Mouse (Mus musculus): ENCODE measurements at regions not wholly inside any gene's neighbourhood (a gene's known extent, or its start where the extent isn't known, plus 50 kb on each side); places are given as distances from the start of the nearest gene placed in this dataset.

- DNase-seq (ENCODE audit: low spot score): no peak
Observed at GRCm38 (mm10) chr1:73341911-73342310, 326.2 kb upstream of the Tnp1 start.

GRCm38 (mm10) chr1:73337401-73337800 is 321.7 kb upstream of the Tnp1 start:
- DNase-seq (ENCODE audit: low spot score): no peak

GRCm38 (mm10) chr1:73309556-73309955 is 293.8 kb upstream of the Tnp1 start:
- no peak for DNase-seq (ENCODE audit: low spot score)

GRCm38 (mm10) chr1:73308420-73308819 is 292.7 kb upstream of the Tnp1 start:
- no peak for DNase-seq (ENCODE audit: low spot score)

GRCm38 (mm10) chr1:73307194-73307593 is 291.5 kb upstream of the Tnp1 start:
- DNase-seq (ENCODE audit: low spot score): no peak

GRCm38 (mm10) chr1:73299978-73300688 is 284.4 kb upstream of the Tnp1 start:
- no peak for DNase-seq (ENCODE audit: low spot score)

DNA sequence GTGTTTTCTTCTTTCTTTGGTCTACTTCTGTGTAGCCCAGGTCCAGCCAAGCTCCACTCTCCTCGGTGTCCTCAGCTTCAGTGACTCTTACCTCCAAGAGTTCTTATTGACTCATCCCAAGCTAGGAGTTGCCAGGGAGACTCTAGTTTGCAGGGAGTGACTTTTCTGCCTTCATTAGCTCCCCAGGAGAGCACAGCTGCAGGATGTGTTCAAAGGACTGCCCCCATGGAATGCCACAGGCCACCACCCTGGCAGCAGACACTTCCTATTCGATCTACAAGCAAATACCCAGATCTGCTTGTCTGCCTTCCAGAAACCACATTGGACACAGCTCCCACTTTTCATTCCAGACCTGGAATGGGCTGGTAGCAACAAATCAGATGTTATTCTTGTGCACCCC is 269.6 kb upstream of the Tnp1 start:
- no peak for DNase-seq (ENCODE audit: low spot score)

DNA sequence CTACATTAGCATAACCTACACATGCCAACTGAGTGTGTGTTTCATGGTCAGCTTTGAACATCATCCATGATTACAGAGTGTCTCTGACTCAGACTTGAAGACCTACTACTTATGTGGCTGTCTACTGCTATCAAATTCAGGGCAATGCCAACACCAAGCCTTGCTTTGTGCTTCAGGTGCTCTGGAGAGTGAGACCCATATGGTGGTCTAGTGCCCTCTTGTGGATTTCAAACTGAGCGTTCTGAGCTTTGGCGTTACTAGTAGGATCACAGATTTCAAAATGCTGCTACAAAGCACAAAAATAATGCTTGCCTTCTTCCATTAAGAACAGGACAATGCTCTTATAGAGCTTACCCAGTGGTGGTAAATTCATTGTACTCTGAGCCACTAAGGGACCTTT is 258.8 kb upstream of the Tnp1 start:
- DNase-seq (ENCODE audit: low spot score): peak; percentile 11

DNA sequence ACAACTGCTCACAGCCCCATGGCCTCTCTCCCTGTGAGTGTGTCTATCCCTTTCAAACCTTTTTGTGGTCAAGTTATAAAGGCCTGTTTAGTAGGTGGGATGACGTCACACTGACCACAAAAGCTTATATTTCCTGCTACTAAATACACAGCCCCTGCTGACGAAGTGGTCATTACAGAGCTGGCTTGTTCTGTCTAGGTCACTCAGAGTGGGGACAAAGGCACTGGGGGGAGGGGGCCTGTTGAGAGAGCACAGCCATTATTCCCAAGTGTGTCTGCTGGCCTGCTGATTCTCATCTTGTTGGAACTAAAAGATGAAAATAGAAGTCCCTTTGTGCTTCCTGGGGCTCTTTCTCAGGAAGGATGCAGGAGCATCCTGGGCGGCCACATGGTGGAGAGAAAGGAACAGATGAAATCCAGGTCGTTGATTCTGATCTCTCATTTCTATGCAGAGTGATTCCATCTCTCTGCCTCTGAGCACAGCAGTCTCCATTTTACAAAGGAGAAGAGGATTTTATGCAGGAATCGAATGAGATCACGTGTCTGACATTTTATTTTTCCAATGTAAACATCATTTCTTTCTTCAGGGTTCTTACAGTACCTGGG is 255.2 kb upstream of the Tnp1 start:
- DNase-seq (ENCODE audit: low spot score): no peak

- no peak for DNase-seq (ENCODE audit: low spot score)
Observed at GRCm38 (mm10) chr1:73269051-73269755, 253.5 kb upstream of the Tnp1 start.

- peak; percentile 9 for DNase-seq (ENCODE audit: low spot score)
Observed at GRCm38 (mm10) chr1:73265009-73265408, 249.3 kb upstream of the Tnp1 start.

- no peak for DNase-seq (ENCODE audit: low spot score)
Observed at GRCm38 (mm10) chr1:73264245-73264644, 248.5 kb upstream of the Tnp1 start.

DNA sequence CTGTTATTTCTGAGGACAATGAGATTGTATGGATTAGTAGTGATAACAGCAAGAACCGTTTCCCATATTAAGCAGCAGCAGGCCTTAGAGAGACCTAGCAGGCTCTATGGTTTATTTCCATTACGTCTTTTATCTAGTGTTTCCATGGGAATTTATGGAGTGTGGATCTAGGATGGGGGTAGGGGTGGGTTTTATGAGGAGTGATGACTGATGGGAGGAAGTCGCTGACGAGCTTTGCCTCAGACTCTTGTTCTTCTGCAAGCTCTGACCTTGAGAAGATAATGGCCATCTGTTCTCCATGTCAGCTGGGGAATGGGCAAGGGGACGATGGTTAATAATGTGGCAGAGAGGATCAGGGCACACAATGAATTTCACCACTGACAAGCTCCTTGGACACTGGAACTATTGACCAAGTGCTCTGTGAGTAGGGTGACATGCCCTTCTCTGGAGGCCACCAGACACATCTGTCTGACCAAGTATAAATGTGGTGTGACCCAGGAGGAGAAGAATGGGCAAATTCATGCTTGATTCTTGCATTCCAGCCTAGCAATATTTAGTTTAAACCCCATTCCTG is 243.9 kb upstream of the Tnp1 start:
- DNase-seq (ENCODE audit: low spot score): no peak

DNA sequence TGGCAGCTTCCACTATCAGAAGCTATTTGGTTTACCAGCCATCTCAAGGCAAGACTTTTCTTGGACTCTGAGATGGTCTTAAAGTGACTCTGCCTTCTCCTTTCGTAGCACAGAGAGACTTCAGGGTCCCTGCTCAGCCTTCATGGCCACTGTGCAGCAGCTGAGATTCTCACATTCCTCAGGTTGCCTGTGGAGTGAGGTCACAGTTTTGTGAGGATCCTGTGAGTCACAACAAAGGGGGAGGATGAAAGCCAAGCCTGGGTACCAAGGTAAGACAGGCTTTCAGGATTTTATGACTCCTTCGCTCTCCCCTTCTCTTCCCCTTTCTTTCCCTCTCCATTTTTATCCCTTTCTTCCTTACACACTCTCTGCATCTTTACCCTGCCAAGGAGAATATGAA is 241.6 kb upstream of the Tnp1 start:
- DNase-seq (ENCODE audit: low spot score): no peak

DNA sequence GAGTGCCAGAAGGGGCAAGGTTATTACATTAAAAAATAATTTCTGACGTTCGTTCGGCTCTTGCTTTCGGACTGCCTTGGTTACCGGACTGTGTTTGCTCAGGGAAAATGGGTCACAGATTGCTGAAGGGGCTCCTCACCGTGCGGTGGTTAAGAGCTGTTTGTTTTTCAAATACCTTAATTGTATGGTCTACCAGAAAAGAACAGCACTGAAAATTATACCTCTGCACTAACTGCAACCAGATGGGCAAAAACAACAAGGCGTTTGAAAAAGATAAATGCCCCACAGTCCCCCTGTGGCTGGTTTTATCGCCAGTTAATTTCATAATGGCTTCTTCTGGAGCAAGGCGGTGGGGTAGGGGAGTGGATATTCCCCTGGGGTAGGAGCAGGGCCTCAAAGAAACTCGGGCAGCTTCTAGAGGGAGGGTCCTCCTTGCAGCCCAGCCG is 236.2 kb upstream of the Tnp1 start:
- no peak for DNase-seq (ENCODE audit: low spot score)

DNA sequence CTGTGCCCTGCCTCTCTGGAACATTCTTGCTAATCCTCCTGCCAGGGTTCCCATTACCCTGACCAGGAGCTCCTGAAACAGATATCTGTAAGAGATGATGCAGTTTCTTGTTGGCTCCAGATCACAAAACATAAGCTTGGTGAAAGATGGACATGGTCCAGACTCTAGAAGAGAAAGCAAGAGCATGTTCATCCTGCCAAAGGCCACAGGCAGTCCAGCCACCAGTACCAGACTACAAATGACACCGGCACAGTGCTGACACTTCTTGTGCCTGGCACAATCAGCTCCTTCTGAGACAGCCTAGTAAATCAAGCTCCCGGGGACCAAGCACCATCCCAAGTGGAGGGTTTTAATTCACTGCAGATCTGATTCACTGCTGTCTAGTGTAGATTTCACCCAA is 228.3 kb upstream of the Tnp1 start:
- DNase-seq (ENCODE audit: low spot score): no peak

DNA sequence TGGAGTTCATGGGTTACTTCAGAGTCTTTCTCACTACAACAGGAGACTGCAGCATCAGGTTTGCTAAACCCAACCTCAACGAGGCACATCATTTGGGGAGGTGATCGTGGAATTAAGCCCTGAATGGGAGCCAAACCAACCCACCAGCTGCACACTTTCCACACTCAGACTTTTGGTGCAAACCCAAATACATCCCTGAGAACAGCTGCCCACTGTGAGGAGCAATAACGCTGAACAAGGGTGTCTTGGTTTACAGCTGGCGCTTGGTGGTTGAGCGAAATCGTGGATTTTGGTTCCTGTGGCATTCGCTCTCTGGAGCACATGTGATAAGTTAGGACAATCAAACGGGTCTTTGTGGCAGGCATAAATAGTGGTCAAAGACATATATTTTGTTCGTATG is 226.6 kb upstream of the Tnp1 start:
- no peak for DNase-seq (ENCODE audit: low spot score)

- no peak for DNase-seq (ENCODE audit: low spot score)
Observed at GRCm38 (mm10) chr1:73236867-73237266, 221.2 kb upstream of the Tnp1 start.

- DNase-seq (ENCODE audit: low spot score): no peak
Observed at GRCm38 (mm10) chr1:73233636-73234035, 217.9 kb upstream of the Tnp1 start.

- no peak for DNase-seq (ENCODE audit: low spot score)
Observed at GRCm38 (mm10) chr1:73233041-73233440, 217.3 kb upstream of the Tnp1 start.

GRCm38 (mm10) chr1:73230611-73231010 is 214.9 kb upstream of the Tnp1 start:
- DNase-seq (ENCODE audit: low spot score): no peak

DNA sequence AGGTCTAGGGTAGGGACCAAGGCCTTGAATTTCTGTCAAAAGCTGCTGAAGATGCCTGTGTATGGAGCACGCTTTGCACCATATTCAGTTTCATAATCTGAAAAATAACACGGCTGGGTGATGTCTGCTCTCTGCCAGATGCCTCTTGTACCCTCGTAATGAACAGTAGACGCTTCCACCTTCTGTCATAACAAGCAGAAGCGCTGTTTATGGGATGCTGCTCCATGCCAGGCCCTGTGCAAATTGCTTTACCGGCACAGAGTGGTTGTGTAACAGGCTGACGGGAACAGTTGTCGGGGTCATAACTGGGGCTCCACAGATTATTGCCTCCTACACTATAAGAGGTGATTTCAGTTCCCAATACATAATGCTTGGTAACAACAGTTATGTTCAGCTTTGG is 211.5 kb upstream of the Tnp1 start:
- no peak for DNase-seq (ENCODE audit: low spot score)

DNA sequence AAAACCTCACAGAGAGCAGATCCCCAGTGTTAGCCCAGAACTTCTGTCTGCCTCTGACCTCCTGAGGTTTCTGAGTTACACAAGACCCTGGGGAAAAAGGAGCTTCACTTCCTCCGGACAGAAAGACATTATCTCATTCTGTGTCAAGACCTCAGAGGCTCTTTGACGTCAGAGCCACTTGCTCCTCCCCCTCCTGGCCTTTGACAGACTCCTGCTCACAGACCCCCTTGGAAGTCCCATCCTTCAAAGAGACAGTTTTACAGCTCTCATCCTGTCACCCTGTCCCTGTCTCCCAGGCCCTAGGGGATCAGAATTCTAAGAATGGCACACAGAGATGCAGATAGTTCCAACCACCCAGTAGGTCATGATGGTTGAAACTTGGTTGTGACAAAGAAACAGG is 206.2 kb upstream of the Tnp1 start:
- DNase-seq (ENCODE audit: low spot score): no peak

All from left cerebral cortex, adult 11 months (tissue).